Mouse (Mus musculus) mammary gland, adult 2 months (tissue): Measurements from ENCODE around the gene Rnft2. TPM values are rescaled to one million over a fixed set of nuclear protein-coding genes. Genes with fewer than 3 reads are reported as not detected.

Source experiments
- polyA plus RNA-seq: library from polyadenylated mRNA; depleted of rRNA; stranded (reverse); fragments of >200 nt; gene quantifications from 2 replicates; pipeline ENCODE4 v1.2.3, GENCODE M21; 2012; ENCODE audit warnings: low replicate concordance; rRNA removed

Gene Rnft2
- 4.3 and 5.5 TPM in 2 replicates for polyA plus RNA-seq

DNA sequence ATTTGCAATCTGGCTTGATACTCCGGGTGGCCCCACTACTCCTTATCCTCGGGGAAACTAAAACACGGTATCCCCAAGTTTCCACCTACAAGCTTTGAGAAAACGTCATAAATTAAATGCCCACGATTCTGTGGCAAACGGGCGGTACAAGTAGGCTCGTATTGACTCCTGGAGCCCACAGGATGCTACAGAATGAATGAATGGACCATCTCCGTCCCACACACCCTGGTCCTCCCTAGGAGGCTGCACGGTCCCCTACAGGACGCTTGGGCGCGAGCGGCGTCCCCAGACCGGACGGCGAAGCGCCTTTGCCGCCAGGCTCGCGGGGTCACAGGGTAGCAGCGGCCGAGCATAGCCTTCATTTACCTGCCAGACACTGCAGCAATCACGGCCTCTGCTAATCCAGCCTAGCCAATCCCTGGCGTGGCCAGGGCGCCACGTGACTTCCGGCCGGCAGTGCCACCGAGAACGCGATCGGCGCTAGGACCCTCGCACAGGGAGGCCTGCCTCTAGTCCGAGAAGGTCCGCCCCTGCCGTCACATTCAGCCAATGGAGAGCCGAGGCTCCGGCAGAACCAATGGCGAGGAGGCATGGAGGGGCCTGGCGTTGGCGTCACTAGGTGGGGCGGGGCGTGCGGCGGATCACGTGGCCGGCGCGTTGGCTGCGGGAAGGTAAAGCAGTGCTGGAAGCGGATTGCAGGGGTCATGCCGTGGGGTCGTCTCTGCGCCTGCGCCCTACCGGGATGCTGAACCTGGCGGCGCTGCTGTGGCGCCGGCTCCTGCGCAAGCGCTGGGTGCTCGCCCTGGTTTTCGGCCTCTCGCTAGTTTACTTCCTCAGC is at the start of gene Rnft2, which contains the start of gene 2410131K14Rik:
Rnft2 (minus strand) TSS at position 511 of the 838 bp plus-strand sequence.
2410131K14Rik (plus strand) TSS at position 622 of the 838 bp plus-strand sequence.

GRCm38 (mm10) chr5:118164581-118164980 is 80.3 kb downstream of the Rnft2 start, which contains the start of gene Hrk:
Hrk (plus strand) TSS chr5:118164648.

DNA sequence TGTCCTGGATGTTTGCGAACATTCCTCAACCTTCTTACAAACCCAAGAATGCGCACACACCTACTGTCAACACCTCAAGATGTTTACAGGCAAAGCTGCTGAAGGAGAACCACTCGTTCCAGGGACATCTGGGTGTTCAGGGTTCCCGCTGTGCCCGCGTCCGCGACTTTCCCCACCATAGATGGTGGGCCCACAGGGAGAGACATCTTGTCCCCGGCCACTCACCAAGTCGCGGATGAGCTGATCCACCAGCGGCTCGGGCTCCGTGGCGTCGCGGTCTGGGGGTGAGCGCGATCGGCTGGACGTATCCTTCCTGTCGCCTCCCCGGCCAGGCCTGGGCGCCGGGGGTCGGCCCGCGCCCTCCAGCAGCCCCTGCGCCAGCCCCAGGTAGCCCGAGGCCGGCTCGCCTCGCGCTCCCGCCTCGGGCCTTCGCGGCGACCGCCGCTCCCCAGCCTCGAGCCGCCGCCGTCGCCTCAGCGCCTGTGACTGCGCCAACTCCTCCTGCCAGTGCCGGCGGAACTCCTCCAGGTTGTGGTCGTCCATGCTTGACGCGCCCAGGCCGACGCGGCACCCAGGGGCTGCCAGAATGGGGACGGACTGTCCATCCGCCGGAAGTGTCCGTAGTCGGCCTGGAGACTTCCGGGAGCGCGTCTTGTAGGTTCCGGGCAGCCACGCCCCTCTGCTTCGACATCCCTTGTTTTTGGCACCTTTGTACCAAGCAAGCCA is 89.9 kb downstream of the Rnft2 start, which contains the start of gene Fbxw8:
Fbxw8 (minus strand) TSS at position 626 of the 726 bp plus-strand sequence.

Other genes with a start within 250 kb of the Rnft2 start
- gene Tesc, start 217.4 kb downstream of the Rnft2 start, polyA plus RNA-seq, result 7.0 and 25.6 TPM in 2 replicates
- gene Fbxw8, start 89.7 kb downstream of the Rnft2 start, polyA plus RNA-seq, result 62.5 and 64.7 TPM in 2 replicates
- gene Hrk, start 80.5 kb downstream of the Rnft2 start, polyA plus RNA-seq, result 0.05 and 0.11 TPM in 2 replicates
- gene 2410131K14Rik, start 111 bp upstream of the Rnft2 start, polyA plus RNA-seq, result 8.8 and 12.6 TPM in 2 replicates